In genomic region chr17:5138641-5139205, GRCm38 (mm10) we compare ENCODE assay signal across 7 mouse cellular contexts.
DNase-seq lines count a peak whose midpoint lies in the region; ATAC-seq and TF ChIP-seq lines count a peak whose summit lies in the region.

No protein-coding gene starts in this region.

- no peaks in the 10 kb centered on the region for H3K27me3 ChIP-seq in hindbrain, embryonic 13.5 days

- DNase-seq in MEL-GATA-1-ER (ENCODE audit: extremely low read depth, low read depth): peak; percentile 83
- peak; percentile 98 for DNase-seq in brain, embryonic 14.5 days (ENCODE audit: low read depth)
- DNase-seq in forelimb bud, embryonic 11.5 days (ENCODE audit: low read depth, low spot score): peak; percentile 91
- peak; percentile 88 for DNase-seq in layer of hippocampus, adult 9-11 months
- peak; percentile 57 for DNase-seq in lung, postnatal 25 days (ENCODE audit: low spot score)
- peak; percentile 78 to 79 for DNase-seq in right cerebral cortex, adult 2 months (ENCODE audit: low spot score in 2 of 2)

- no peak for TF ChIP-seq CTCF in brain, embryonic 14.5 days (IDR thresholded peaks at IDR 0.05; ENCODE audit: borderline replicate concordance, extremely low read depth, insufficient read depth, insufficient read length)

- WGBS in hindbrain, embryonic 13.5 days: 15% methylated on average over 8 of the region's 8 CpGs

- no peak overlapping the region for H3K4me3 ChIP-seq in hindbrain, embryonic 13.5 days

- peak overlapping the region; percentile 31 for H3K4me2 ChIP-seq in hindbrain, embryonic 13.5 days

- H3K27ac ChIP-seq in hindbrain, embryonic 13.5 days: peak overlapping the region; percentile 81

- no peak for TF ChIP-seq POLR2A in brain, embryonic 14.5 days (IDR thresholded peaks at IDR 0.05; ENCODE audit: borderline replicate concordance, extremely low read depth, insufficient read depth, insufficient read length, poor library complexity, severe bottlenecking)

- no peaks in the 10 kb centered on the region for H3K9me3 ChIP-seq in hindbrain, embryonic 13.5 days

- peak; percentile 89 for ATAC-seq in hindbrain, embryonic 13.5 days (ENCODE audit: low FRiP score)

- H3K9ac ChIP-seq in hindbrain, embryonic 13.5 days: no peak overlapping the region

- peaks cover 63% of the 10 kb centered on the region for H3K4me1 ChIP-seq in hindbrain, embryonic 13.5 days (replicated peaks)

- no peaks in the 10 kb centered on the region for H3K36me3 ChIP-seq in hindbrain, embryonic 13.5 days
